In genomic region chr3:100682281-100682680, GRCm38 (mm10) we compare ENCODE assay signal across 10 mouse cellular contexts. TPM values are rescaled to one million over a fixed set of nuclear protein-coding genes. Genes with fewer than 3 reads are reported as not detected.
A peak's percentile ranks its signal among the peaks of the same experiment; 100 is the strongest.
DNase-seq lines count a peak whose midpoint lies in the region; ATAC-seq and TF ChIP-seq lines count a peak whose summit lies in the region.
"Had no signal": no experiment of that assay in that cellular context is flagged by ENCODE, and none has a peak within 500 bp of the region (broad histone marks: within the 10 kb centered on the region; RNA-seq: fewer than 3 reads in every experiment).

No protein-coding gene starts in this region.

- ATAC-seq in kidney, embryonic 16.5 days (ENCODE audit: low FRiP score, low TSS enrichment), result no peak
- ATAC-seq in embryonic facial prominence, embryonic 12.5 days (ENCODE audit: insufficient number of reproducible peaks, insufficient read depth, low FRiP score, low TSS enrichment), result no peak
- ATAC-seq in intestine, embryonic 15.5 days, result no peak
- ATAC-seq in midbrain, postnatal 0 days (ENCODE audit: low FRiP score), result no peak
- ATAC-seq: Patski had no signal

- H3K4me1 ChIP-seq in kidney, embryonic 16.5 days (ENCODE audit: insufficient read depth, low read length), result peaks cover 31% of the 10 kb centered on the region
- peaks cover 26% of the 10 kb centered on the region for H3K4me1 ChIP-seq in embryonic facial prominence, embryonic 12.5 days
- H3K4me1 ChIP-seq in intestine, embryonic 15.5 days (replicated peaks), result peaks cover 10% of the 10 kb centered on the region
- peaks cover 9% of the 10 kb centered on the region; the same call in 1 of the 2 replicates for H3K4me1 ChIP-seq in midbrain, postnatal 0 days (ENCODE audit: insufficient read depth, low read length)

- peak overlapping the region; percentile 54 for H3K4me2 ChIP-seq in kidney, embryonic 16.5 days (replicated peaks; ENCODE audit: low read depth, low read length)
- H3K4me2 ChIP-seq in embryonic facial prominence, embryonic 12.5 days (replicated peaks), result peak overlapping the region; percentile 88
- peak overlapping the region; percentile 64 for H3K4me2 ChIP-seq in intestine, embryonic 15.5 days (replicated peaks)
- H3K4me2 ChIP-seq in midbrain, postnatal 0 days (ENCODE audit: low read depth, low read length, poor library complexity, severe bottlenecking), result peak overlapping the region; percentile 86

- no peak overlapping the region for H3K9ac ChIP-seq in kidney, embryonic 16.5 days (replicated peaks; ENCODE audit: low read length)
- H3K9ac ChIP-seq in embryonic facial prominence, embryonic 12.5 days, result no peak overlapping the region; the same call in 1 of the 2 replicates
- no peak overlapping the region for H3K9ac ChIP-seq in intestine, embryonic 15.5 days
- no peak overlapping the region for H3K9ac ChIP-seq in midbrain, postnatal 0 days (replicated peaks; ENCODE audit: low read length, poor library complexity, severe bottlenecking)

- H3K27ac ChIP-seq in kidney, embryonic 16.5 days (ENCODE audit: low read length), result no peak overlapping the region
- no peak overlapping the region for H3K27ac ChIP-seq in embryonic facial prominence, embryonic 12.5 days
- H3K27ac ChIP-seq in intestine, embryonic 15.5 days, result no peak overlapping the region
- H3K27ac ChIP-seq in midbrain, postnatal 0 days (ENCODE audit: low read depth, low read length), result no peak overlapping the region

- 31% methylated on average over 4 of the region's 4 CpGs for WGBS in kidney, embryonic 16.5 days
- WGBS in embryonic facial prominence, embryonic 12.5 days, result 59% methylated on average over 4 of the region's 4 CpGs
- 29% methylated on average over 4 of the region's 4 CpGs for WGBS in intestine, embryonic 15.5 days
- 32% methylated on average over 4 of the region's 4 CpGs for WGBS in midbrain, postnatal 0 days

- H3K36me3 ChIP-seq in kidney, embryonic 16.5 days (ENCODE audit: insufficient read depth, low read length), result 0 out of 2 replicates have a peak, but pooled peaks cover 4% of the 10 kb centered on the region
- H3K36me3 ChIP-seq in embryonic facial prominence, embryonic 12.5 days, result no peaks in the 10 kb centered on the region
- no peaks in the 10 kb centered on the region for H3K36me3 ChIP-seq in intestine, embryonic 15.5 days
- H3K36me3 ChIP-seq in midbrain, postnatal 0 days (ENCODE audit: insufficient read depth, low read length), result no peaks in the 10 kb centered on the region

- peak overlapping the region; percentile 43 for H3K4me3 ChIP-seq in kidney, embryonic 16.5 days (ENCODE audit: low read length)
- peak overlapping the region; percentile 37 for H3K4me3 ChIP-seq in embryonic facial prominence, embryonic 12.5 days
- 0 out of 2 replicates have a peak overlapping the region, but pooled peaks have one; percentile 33 for H3K4me3 ChIP-seq in intestine, embryonic 15.5 days (replicated peaks)
- peak overlapping the region; percentile 54 for H3K4me3 ChIP-seq in midbrain, postnatal 0 days (ENCODE audit: low read depth, low read length)

- no peak for DNase-seq in kidney, postnatal 14 days
- no peak for DNase-seq in midbrain, postnatal 0 days (ENCODE audit: low spot score)
- no peak for DNase-seq in layer of hippocampus, adult 9-11 months
- no peak for DNase-seq in thymus, postnatal 14 days
- DNase-seq in lung, adult 18-20 months, result no peak
- DNase-seq: lung, postnatal 10 days had no signal

- TF ChIP-seq CTCF in midbrain, postnatal 0 days (IDR thresholded peaks at IDR 0.05), result no peak

- H3K27me3 ChIP-seq in kidney, embryonic 16.5 days (ENCODE audit: insufficient read depth, low read length), result no peaks in the 10 kb centered on the region
- H3K27me3 ChIP-seq in embryonic facial prominence, embryonic 12.5 days, result no peaks in the 10 kb centered on the region
- H3K27me3 ChIP-seq in intestine, embryonic 15.5 days (replicated peaks), result no peaks in the 10 kb centered on the region
- H3K27me3 ChIP-seq in midbrain, postnatal 0 days (ENCODE audit: insufficient read depth, low read length), result no peaks in the 10 kb centered on the region
- H3K27me3 ChIP-seq: Patski had no signal

- no peaks in the 10 kb centered on the region for H3K9me3 ChIP-seq in kidney, embryonic 16.5 days (ENCODE audit: low read length)
- H3K9me3 ChIP-seq in embryonic facial prominence, embryonic 12.5 days, result no peaks in the 10 kb centered on the region
- no peaks in the 10 kb centered on the region for H3K9me3 ChIP-seq in intestine, embryonic 15.5 days
- no peaks in the 10 kb centered on the region for H3K9me3 ChIP-seq in midbrain, postnatal 0 days (ENCODE audit: low read length)

RNA-seq across cellular contexts. Expression of gene Man1a2, which starts 3.0 kb away (rescaled TPM):
- 43.7 and 48.1 TPM in 2 replicates for polyA plus RNA-seq in kidney, embryonic 16.5 days (2015; fragmentation: Nextera tagmentation; extraction: Ambion mirVana)
- polyA plus RNA-seq in embryonic facial prominence, embryonic 12.5 days (2016; fragmentation: Nextera tagmentation; extraction: Ambion mirVana), result 83.0 and 94.5 TPM in 2 replicates
- polyA plus RNA-seq in intestine, embryonic 15.5 days (2015; fragmentation: Nextera tagmentation; extraction: Ambion mirVana), result 84.1 and 88.8 TPM in 2 replicates
- total RNA-seq in midbrain, postnatal 0 days (2014; rRNA removed), result 51.5 and 62.7 TPM in 2 replicates
- polyA plus RNA-seq in midbrain, postnatal 0 days (2015; fragmentation: Nextera tagmentation; extraction: Ambion mirVana), result 42.6 and 70.7 TPM in 2 replicates
